Mouse (Mus musculus) stomach, embryonic 16.5 days (tissue): ENCODE results near the gene Sik1. TPM values are rescaled to one million over a fixed set of nuclear protein-coding genes. Genes with fewer than 3 reads are reported as not detected.

Experiments
- ATAC-seq: fragments of 200-750 bp; cut with Nextera tagmentation; 2 replicates; pipeline ENCODE4 v1.8.0; 2017; ENCODE audit warnings: moderate number of reproducible peaks, moderate TSS enrichment; ENCODE audit not compliant: insufficient read depth, low FRiP score
- H3K27ac ChIP-seq: fragments of 300-500 bp; sonication (generic); 2 replicates; pipeline ENCODE4 v1.5.1; 2014; ENCODE audit warnings: low read length
- H3K27me3 ChIP-seq: fragments of 300-500 bp; sonication (generic); 2 replicates; pipeline ENCODE4 v1.6.1; 2014; ENCODE audit warnings: low read length, control low read depth, mixed read lengths; ENCODE audit not compliant: control insufficient read depth, insufficient read depth
- H3K36me3 ChIP-seq: fragments of 300-500 bp; sonication (generic); 2 replicates; pipeline ENCODE4 v1.6.1; 2014; ENCODE audit warnings: low read length; ENCODE audit not compliant: control insufficient read depth, insufficient read depth
- H3K4me1 ChIP-seq: fragments of 300-500 bp; sonication (generic); 2 replicates; pipeline ENCODE4 v1.6.1; 2014; ENCODE audit warnings: low read length, control low read depth, mixed read lengths; ENCODE audit not compliant: control insufficient read depth, insufficient read depth
- H3K4me2 ChIP-seq: fragments of 300-500 bp; sonication (generic); 2 replicates; pipeline ENCODE4 v1.6.1; 2014; ENCODE audit warnings: low read depth, low read length, mixed read lengths
- H3K4me3 ChIP-seq: fragments of 300-500 bp; sonication (generic); replicated peaks from 2 replicates; pipeline ENCODE4 v1.5.1; 2014; ENCODE audit warnings: mild to moderate bottlenecking, low read length
- H3K9ac ChIP-seq: fragments of 300-500 bp; sonication (generic); 2 replicates; pipeline ENCODE4 v1.6.1; 2014; ENCODE audit warnings: low read length
- H3K9me3 ChIP-seq: fragments of 300-500 bp; sonication (generic); replicated peaks from 2 replicates; pipeline ENCODE4 v1.6.1; 2016; ENCODE audit warnings: low read length, control low read depth; ENCODE audit not compliant: control insufficient read depth
- WGBS: fragments of 180-500 bp; shearing (Covaris S2); extraction: QIAGEN DNeasy Blood & Tissue Kit; methylation state at CpG from one replicate; pipeline ENCODE4 v1.1.7; 2014; 5-methylcytosine and 5-hydroxymethylcytosine counted together
- polyA plus RNA-seq: library from polyadenylated mRNA; unstranded; fragments of >200 nt; fragmentation: Nextera tagmentation; extraction: Ambion mirVana; gene quantifications from 2 replicates; pipeline ENCODE4 v1.2.1, GENCODE M21; 2015

Sik1 gene
- polyA plus RNA-seq, 1 experiment from 2014 or later, result 20.2 TPM

GRCm38 (mm10) chr17:31860856-31861255 lies 5.3 kb upstream of the Sik1 start:
- no peak for ATAC-seq
- Histone ChIP-seq H3K9me3 (no peaks in the 10 kb centered on the region), H3K36me3 (no peaks in the 10 kb centered on the region), H3K4me3 (no peak overlapping the region), H3K27ac (no peak overlapping the region), H3K4me2 (no peak overlapping the region), H3K27me3 (no peaks in the 10 kb centered on the region), H3K4me1 (peaks cover 29% of the 10 kb centered on the region), H3K9ac (no peak overlapping the region)
- WGBS, result 86% methylated on average over 8 of the region's 8 CpGs

GRCm38 (mm10) chr17:31859367-31859766 lies 3.8 kb upstream of the Sik1 start:
- Histone ChIP-seq H3K4me1 (peaks cover 21% of the 10 kb centered on the region), H3K4me2 (no peak overlapping the region), H3K27ac (no peak overlapping the region), H3K4me3 (no peak overlapping the region), H3K36me3 (no peaks in the 10 kb centered on the region), H3K9ac (no peak overlapping the region), H3K27me3 (no peaks in the 10 kb centered on the region), H3K9me3 (no peaks in the 10 kb centered on the region)
- ATAC-seq, result no peak
- 53% methylated on average over 2 of the region's 2 CpGs for whole genome bisulfite sequencing

GRCm38 (mm10) chr17:31858786-31859185 lies 3.2 kb upstream of the Sik1 start:
- Histone ChIP-seq H3K4me1 (peaks cover 21% of the 10 kb centered on the region), H3K27ac (no peak overlapping the region), H3K4me2 (no peak overlapping the region), H3K9ac (no peak overlapping the region), H3K9me3 (no peaks in the 10 kb centered on the region), H3K27me3 (no peaks in the 10 kb centered on the region), H3K36me3 (no peaks in the 10 kb centered on the region), H3K4me3 (no peak overlapping the region)
- 86% methylated on average over 2 of the region's 2 CpGs for WGBS
- no peak for ATAC-seq

DNA sequence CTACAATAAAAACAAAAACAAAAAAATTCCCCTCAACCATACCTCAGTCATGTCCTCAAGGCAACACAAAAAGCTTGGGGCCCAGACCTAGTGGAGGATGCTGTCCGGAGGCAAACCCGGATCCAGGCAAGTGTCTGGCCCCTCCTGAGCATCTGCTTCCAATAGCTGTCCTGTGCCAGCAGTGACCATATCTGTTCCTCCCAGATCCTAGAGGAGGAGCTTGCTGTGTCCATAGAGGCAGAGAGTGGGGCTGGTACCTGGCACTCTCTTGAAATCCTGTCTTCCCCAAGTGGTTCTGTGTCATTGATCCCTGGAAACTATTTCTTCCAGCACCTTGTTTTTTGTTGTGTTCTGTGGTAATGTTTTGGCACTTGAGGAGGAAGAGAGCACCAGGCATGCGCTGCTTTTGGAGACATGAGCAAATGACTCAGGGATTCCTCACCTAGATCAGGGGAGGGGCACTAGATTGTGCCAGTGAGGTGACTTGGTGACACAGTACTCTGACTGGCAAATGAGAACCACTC lies 2.4 kb upstream of the Sik1 start:
- Histone ChIP-seq H3K27me3 (no peaks in the 10 kb centered on the region), H3K9me3 (no peaks in the 10 kb centered on the region), H3K9ac (no peak overlapping the region), H3K4me2 (no peak overlapping the region), H3K4me3 (no peak overlapping the region), H3K36me3 (no peaks in the 10 kb centered on the region), H3K27ac (no peak overlapping the region), H3K4me1 (peaks cover 23% of the 10 kb centered on the region)
- 92% methylated on average over 3 of the region's 3 CpGs for WGBS
- no peak for ATAC-seq

DNA sequence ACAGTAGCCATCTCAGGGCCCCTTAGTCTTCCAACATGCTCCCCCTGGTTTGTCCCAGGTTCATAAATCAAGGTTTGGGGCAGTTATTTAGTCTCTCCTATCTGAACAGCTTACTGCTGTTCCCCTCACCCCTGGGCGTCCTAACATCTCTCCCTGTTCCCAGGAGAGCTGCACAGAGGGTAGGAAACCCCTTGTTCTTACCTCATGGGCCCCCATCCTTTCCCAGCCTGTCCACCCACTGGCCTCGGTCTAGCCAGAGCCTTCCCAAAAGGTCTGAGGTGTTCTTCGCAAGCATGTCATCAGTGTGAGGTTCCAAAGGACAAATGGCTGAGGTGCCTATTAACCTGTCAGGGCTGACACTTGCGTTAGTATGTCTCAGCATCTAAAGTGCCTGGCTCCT lies 1.6 kb upstream of the Sik1 start:
- 0 out of 2 replicates have a peak overlapping the region, but pooled peaks have one; percentile 85 for H3K4me2 ChIP-seq

GRCm38 (mm10) chr17:31856519-31857160 lies 1.0 kb upstream of the Sik1 start:
- H3K4me3 ChIP-seq, result peak overlapping the region; percentile 90
- no peaks in the 10 kb centered on the region for H3K9me3 ChIP-seq
- peak; percentile 66 for ATAC-seq
- peak overlapping the region; percentile 95 for H3K27ac ChIP-seq
- H3K4me2 ChIP-seq, result peak overlapping the region; percentile 85
- H3K36me3 ChIP-seq, result no peaks in the 10 kb centered on the region
- peaks cover 30% of the 10 kb centered on the region for H3K4me1 ChIP-seq
- peak overlapping the region; percentile 83 for H3K9ac ChIP-seq
- no peaks in the 10 kb centered on the region for H3K27me3 ChIP-seq
- WGBS, result 19% methylated on average over 17 of the region's 17 CpGs

More for the DNA sequence above, 1.6 kb upstream of the Sik1 start:
- no peak for ATAC-seq
- peaks cover 30% of the 10 kb centered on the region for H3K4me1 ChIP-seq
- H3K4me3 ChIP-seq, result no peak overlapping the region
- H3K9me3 ChIP-seq, result no peaks in the 10 kb centered on the region
- peak overlapping the region; percentile 95; the same call in 1 of the 2 replicates for H3K27ac ChIP-seq
- H3K36me3 ChIP-seq, result no peaks in the 10 kb centered on the region
- H3K9ac ChIP-seq, result peak overlapping the region; percentile 83; the same call in 1 of the 2 replicates
- no peaks in the 10 kb centered on the region for H3K27me3 ChIP-seq
- 82% methylated on average over 4 of the region's 4 CpGs for WGBS

- Histone ChIP-seq H3K9me3 (no peaks in the 10 kb centered on the region), H3K4me1 (peaks cover 32% of the 10 kb centered on the region), H3K4me2 (peak overlapping the region; percentile 75), H3K4me3 (peak overlapping the region; percentile 90), H3K9ac (peak overlapping the region; percentile 96), H3K36me3 (peaks cover 6% of the 10 kb centered on the region), H3K27me3 (no peaks in the 10 kb centered on the region), H3K27ac (peak overlapping the region; percentile 83)
- WGBS, result under 1% methylated on average over 73 of the region's 73 CpGs
- ATAC-seq, result peak; percentile 30
Observed at GRCm38 (mm10) chr17:31854770-31855596, 621 bp downstream of the Sik1 start.

GRCm38 (mm10) chr17:31853448-31854188 lies 2.0 kb downstream of the Sik1 start:
- Histone ChIP-seq H3K4me2 (peak overlapping the region; percentile 75), H3K4me3 (peak overlapping the region; percentile 90), H3K9ac (peak overlapping the region; percentile 65), H3K9me3 (no peaks in the 10 kb centered on the region), H3K27ac (peak overlapping the region; percentile 79), H3K4me1 (peaks cover 28% of the 10 kb centered on the region), H3K36me3 (peaks cover 14% of the 10 kb centered on the region), H3K27me3 (no peaks in the 10 kb centered on the region)
- 25% methylated on average over 17 of the region's 17 CpGs for WGBS
- no peak for ATAC-seq
